In genomic region chr9:103080211-103080610, GRCm38 (mm10) we compare ENCODE assay signal across 25 mouse cellular contexts. TPM values are rescaled to one million over a fixed set of nuclear protein-coding genes. Genes with fewer than 3 reads are reported as not detected.
DNase-seq lines count a peak whose midpoint lies in the region; ATAC-seq and TF ChIP-seq lines count a peak whose summit lies in the region.
"Had no signal": no experiment of that assay in that cellular context is flagged by ENCODE, and none has a peak within 500 bp of the region (broad histone marks: within the 10 kb centered on the region; RNA-seq: fewer than 3 reads in every experiment).

No protein-coding gene starts in this region.

- intact Hi-C loops in heart, postnatal 25 days (cut with DNase I): no loop called here

- H3K4me1 ChIP-seq in liver, postnatal 0 days (ENCODE audit: insufficient read depth): no peaks in the 10 kb centered on the region

- TF ChIP-seq EP300 in liver, postnatal 0 days (IDR thresholded peaks at IDR 0.05; ENCODE audit: low read depth): no peak

- DNase-seq in heart, adult 11 months: peak; percentile 55
- no peak for DNase-seq in heart, postnatal 25 days (ENCODE audit: low spot score)
- DNase-seq in ES-CJ7 (ENCODE audit: low read depth, low spot score) (peak; percentile 66), R1 (ENCODE audit: low read depth, low spot score) (peak; percentile 45), ZHBTc4 (ENCODE audit: low read depth, low spot score) (peak; percentile 66)
- no peak for DNase-seq in liver, postnatal 0 days
- no peak for DNase-seq in kidney, postnatal 4 days
- DNase-seq: adrenal gland, adult 2 months; adrenal gland, adult 8-10 months; adrenal gland, postnatal 10 days; adrenal gland, postnatal 14 days; adrenal gland, postnatal 25 days; adrenal gland, postnatal 36 days; B cell, adult 2 months; cerebellum, adult 11 months; cerebellum, adult 11-12 months; cerebellum, adult 18-20 months; cerebellum, adult 2 months; cerebellum, adult 8-10 months had no signal

- H3K27me3 ChIP-seq in liver, postnatal 0 days (ENCODE audit: insufficient read depth, low read length): no peaks in the 10 kb centered on the region
- H3K27me3 ChIP-seq: Patski had no signal

- WGBS in liver, postnatal 0 days (ENCODE audit: insufficient replicate concordance): 75% methylated on average over 3 of the region's 3 CpGs

- no peak overlapping the region for H3K27ac ChIP-seq in liver, postnatal 0 days (ENCODE audit: low read depth)

- TF ChIP-seq CTCF in liver, postnatal 0 days (IDR thresholded peaks at IDR 0.05; ENCODE audit: low read depth): no peak

- no peak overlapping the region for H3K4me3 ChIP-seq in liver, postnatal 0 days (ENCODE audit: low read depth, low read length)

- H3K9ac ChIP-seq in liver, postnatal 0 days (replicated peaks): no peak overlapping the region

- H3K4me2 ChIP-seq in liver, postnatal 0 days (ENCODE audit: low read depth, low read length): no peak overlapping the region

- H3K36me3 ChIP-seq in liver, postnatal 0 days (replicated peaks; ENCODE audit: insufficient read depth, low read length): peaks cover 11% of the 10 kb centered on the region
- H3K36me3 ChIP-seq: G1E had no signal

- no peak for ATAC-seq in liver, postnatal 0 days
- ATAC-seq in granulocyte monocyte progenitor cell, adult 5-6 weeks (replicated peaks; ENCODE audit: poor library complexity, severe bottlenecking): no peak
- ATAC-seq: activated CD4-positive, CD25-positive, alpha-beta regulatory T cell, adult 4 months; CD4-positive, CD25-positive, alpha-beta regulatory T cell, adult 4 months; Patski had no signal

- H3K9me3 ChIP-seq in liver, postnatal 0 days (ENCODE audit: low read length): no peaks in the 10 kb centered on the region
- H3K9me3 ChIP-seq: G1E had no signal

RNA-seq across cellular contexts. Expression of gene Rab6b, which starts 31.4 kb away (rescaled TPM):
- 1 to 10 TPM; 2.1 to 3.0 TPM for total RNA-seq in heart, postnatal 25 days (2021)
- 0.25 and 0.26 TPM in 2 replicates for polyA plus RNA-seq in liver, postnatal 0 days (2015; fragmentation: Nextera tagmentation; extraction: Ambion mirVana)
- 0.11 and 0.23 TPM in 2 replicates for total RNA-seq in granulocyte monocyte progenitor cell, adult 5-6 weeks (2014; fragmentation: Nextera tagmentation)
- 0.15 and 0.17 TPM in 2 replicates for total RNA-seq in granulocyte monocyte progenitor cell, adult 5-6 weeks (2017)
- total RNA-seq: MEL had no signal
- polyA plus RNA-seq: G1E had no signal

Comparison
In these comparisons a context has a peak if more than half of its experiments do, and no peak if none do; other contexts are left out.
1. DNase-seq: peak in heart, adult 11 months (single experiment), ES-CJ7 (single experiment), R1 (single experiment) and ZHBTc4 (single experiment); none in heart, postnatal 25 days (single experiment), liver, postnatal 0 days (single experiment) and kidney, postnatal 4 days (0 of 2).